Comparison of ENCODE assay signal across 22 mouse cellular contexts in the genomic region with DNA sequence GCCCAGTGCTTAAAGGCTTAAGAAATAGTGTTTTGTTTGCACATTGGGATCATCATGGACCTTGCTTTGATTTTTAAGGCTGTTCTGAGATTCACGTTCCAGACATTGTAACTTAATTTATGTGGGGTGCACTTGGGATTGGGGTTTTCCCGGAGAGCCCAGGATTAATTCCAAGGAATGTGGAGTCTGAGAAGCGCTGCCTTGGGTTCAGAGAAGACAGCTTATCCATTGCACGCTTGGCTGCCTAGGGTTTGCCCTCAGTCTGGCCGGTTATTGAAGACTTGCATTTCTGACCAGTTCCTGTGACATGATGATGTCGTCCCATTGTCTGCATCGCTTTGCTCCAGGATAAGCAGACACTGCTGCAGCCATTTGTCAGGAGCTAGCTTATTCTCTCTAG. TPM values are rescaled to one million over a fixed set of nuclear protein-coding genes. Genes with fewer than 3 reads are reported as not detected.
A peak's percentile ranks its signal among the peaks of the same experiment; 100 is the strongest.
DNase-seq lines count a peak whose midpoint lies in the region; ATAC-seq lines count a peak whose summit lies in the region.
"Had no signal": no experiment of that assay in that cellular context is flagged by ENCODE, and none has a peak within 500 bp of the region (broad histone marks: within the 10 kb centered on the region; RNA-seq: fewer than 3 reads in every experiment).

No protein-coding gene starts in this region.

- no peak overlapping the region for H3K27ac ChIP-seq in midbrain, embryonic 11.5 days (ENCODE audit: low read depth, low read length)
- no peak overlapping the region for H3K27ac ChIP-seq in midbrain, embryonic 13.5 days
- H3K27ac ChIP-seq: embryonic facial prominence, embryonic 13.5 days; limb, embryonic 10.5 days; neural tube, embryonic 12.5 days had no signal

- H3K4me3 ChIP-seq in midbrain, embryonic 11.5 days (ENCODE audit: low read depth, low read length), result no peak overlapping the region
- H3K4me3 ChIP-seq in midbrain, embryonic 13.5 days (replicated peaks), result no peak overlapping the region
- H3K4me3 ChIP-seq: embryonic facial prominence, embryonic 13.5 days; limb, embryonic 10.5 days; megakaryocyte, embryonic 14.5 days; neural tube, embryonic 12.5 days had no signal

- peak; percentile 44 for DNase-seq in embryo, embryonic 10.5 days (ENCODE audit: low spot score)
- DNase-seq in embryo, embryonic 9.5 days (ENCODE audit: extremely low spot score), result no peak
- peak; percentile 16 for DNase-seq in kidney, adult 18-20 months
- DNase-seq in kidney, adult 9 months, result no peak
- DNase-seq in midbrain, embryonic 11.5 days (ENCODE audit: low spot score, missing footprints), result peak; percentile 86
- DNase-seq in left cerebral cortex, postnatal 25 days (ENCODE audit: low spot score in 2 of 2), result no peak
- DNase-seq: adrenal gland, postnatal 36 days; cerebellum, adult 11-12 months; cerebellum, postnatal 25 days; heart, postnatal 14 days; lung, adult 2 months; spleen, adult 18-20 months; thymus, postnatal 25 days had no signal

- intact Hi-C loops in left cerebral cortex, postnatal 25 days (cut with DNase I), result no loop called here

- peaks cover 4% of the 10 kb centered on the region; the same call in 1 of the 2 replicates for H3K4me1 ChIP-seq in midbrain, embryonic 11.5 days (ENCODE audit: control insufficient read depth, insufficient read depth, low read length)
- peaks cover 6% of the 10 kb centered on the region for H3K4me1 ChIP-seq in midbrain, embryonic 13.5 days (replicated peaks)
- H3K4me1 ChIP-seq: megakaryocyte, embryonic 14.5 days; neural tube, embryonic 12.5 days had no signal

- H3K27me3 ChIP-seq in midbrain, embryonic 11.5 days (ENCODE audit: control insufficient read depth, insufficient read depth, low read length), result no peaks in the 10 kb centered on the region
- no peaks in the 10 kb centered on the region for H3K27me3 ChIP-seq in midbrain, embryonic 13.5 days
- H3K27me3 ChIP-seq: embryonic facial prominence, embryonic 13.5 days; neural tube, embryonic 12.5 days had no signal

- H3K9ac ChIP-seq in midbrain, embryonic 11.5 days (ENCODE audit: low read length), result no peak overlapping the region
- H3K9ac ChIP-seq in midbrain, embryonic 13.5 days (replicated peaks), result no peak overlapping the region
- H3K9ac ChIP-seq: neural tube, embryonic 12.5 days had no signal

- H3K4me2 ChIP-seq in midbrain, embryonic 11.5 days, result no peak overlapping the region
- no peak overlapping the region for H3K4me2 ChIP-seq in midbrain, embryonic 13.5 days (replicated peaks)
- H3K4me2 ChIP-seq: heart, embryonic 11.5 days; neural tube, embryonic 12.5 days had no signal

- ATAC-seq in midbrain, embryonic 11.5 days (ENCODE audit: low FRiP score), result peak; percentile 73
- no peak for ATAC-seq in midbrain, embryonic 13.5 days
- ATAC-seq: hindbrain, embryonic 16.5 days; intestine, postnatal 0 days had no signal

- H3K36me3 ChIP-seq in midbrain, embryonic 11.5 days (ENCODE audit: control insufficient read depth, insufficient read depth, low read length), result no peaks in the 10 kb centered on the region
- no peaks in the 10 kb centered on the region for H3K36me3 ChIP-seq in midbrain, embryonic 13.5 days
- H3K36me3 ChIP-seq: embryonic facial prominence, embryonic 13.5 days; G1E; limb, embryonic 10.5 days; neural tube, embryonic 12.5 days had no signal

- WGBS in midbrain, embryonic 11.5 days, result 11% methylated on average over 7 of the region's 7 CpGs
- 6% methylated on average over 7 of the region's 7 CpGs for WGBS in midbrain, embryonic 13.5 days

- H3K9me3 ChIP-seq in midbrain, embryonic 11.5 days (ENCODE audit: control insufficient read depth, low read length), result no peaks in the 10 kb centered on the region
- no peaks in the 10 kb centered on the region for H3K9me3 ChIP-seq in midbrain, embryonic 13.5 days
- H3K9me3 ChIP-seq: embryonic facial prominence, embryonic 13.5 days; limb, embryonic 10.5 days; neural tube, embryonic 12.5 days had no signal

RNA-seq across cellular contexts. Expression of a gene that starts 53.4 kb away (rescaled TPM):
- 6.0 and 7.8 TPM in 2 replicates for polyA plus RNA-seq in midbrain, embryonic 11.5 days (2014; fragmentation: Nextera tagmentation; extraction: Ambion mirVana)
- polyA plus RNA-seq in midbrain, embryonic 13.5 days (2015; fragmentation: Nextera tagmentation; extraction: Ambion mirVana), result 1.3 and 1.4 TPM in 2 replicates
- total RNA-seq in left cerebral cortex, postnatal 25 days (2021), result 1 to 10 TPM; 2.1 to 3.9 TPM
- polyA plus RNA-seq: G1E had no signal

Comparison
In these comparisons a context has a peak if more than half of its experiments do, and no peak if none do; other contexts are left out.
1. DNase-seq: peak in embryo, embryonic 10.5 days (single experiment), kidney, adult 18-20 months (single experiment) and midbrain, embryonic 11.5 days (single experiment); none in embryo, embryonic 9.5 days (single experiment), kidney, adult 9 months (single experiment) and left cerebral cortex, postnatal 25 days (0 of 2).